Mouse (Mus musculus) gastrocnemius, postnatal 36 days (tissue): ENCODE results near the gene Tmcc3. TPM values are rescaled to one million over a fixed set of nuclear protein-coding genes. Genes with fewer than 3 reads are reported as not detected.

ENCODE experiments used
- microRNA-seq, 2 experiments: library from miRNA; unstranded; fragments of <30 nt; microRNA quantifications; one replicate each; pipeline ENCODE4 v1.2.0; 2021
- total RNA-seq, 2 experiments: library from RNA; stranded (reverse); gene quantifications; 2 replicates each; pipeline ENCODE4 v1.2.3; 2021

The Tmcc3 gene
- total RNA-seq, 2 experiments from 2014 or later: 17.3 to 19.3 TPM

Small RNA genes within 50 kb of the gene (microRNA-seq; reads per million reads assigned to microRNA genes)
- gene Mir7211: 0 to 1.1 reads per million in 2 experiments

Other genes starting within 250 kb of the Tmcc3 start
- 1 to 10 TPM; 5.5 to 7.4 TPM for gene Nr2c1, start 163.9 kb upstream of the Tmcc3 start, total RNA-seq
- gene Ndufa12, start 113.2 kb upstream of the Tmcc3 start, total RNA-seq: 100 to 1,000 TPM; 584 to 606 TPM
- not detected for gene Gm4792, start 13.2 kb upstream of the Tmcc3 start, total RNA-seq